19 mouse cellular contexts compared by ENCODE assay signal in genomic region chr19:42216699-42217373, GRCm38 (mm10). TPM values are rescaled to one million over a fixed set of nuclear protein-coding genes. Genes with fewer than 3 reads are reported as not detected.
DNase-seq lines count a peak whose midpoint lies in the region; ATAC-seq lines count a peak whose summit lies in the region.
"Had no signal": no experiment of that assay in that cellular context is flagged by ENCODE, and none has a peak within 500 bp of the region (broad histone marks: within the 10 kb centered on the region; RNA-seq: fewer than 3 reads in every experiment).

No protein-coding gene starts in this region.

- H3K36me3 ChIP-seq in hindbrain, embryonic 15.5 days, result no peaks in the 10 kb centered on the region
- H3K36me3 ChIP-seq in hindbrain, embryonic 10.5 days, result no peaks in the 10 kb centered on the region
- H3K36me3 ChIP-seq in neural tube, embryonic 12.5 days, result no peaks in the 10 kb centered on the region
- no peaks in the 10 kb centered on the region for H3K36me3 ChIP-seq in neural tube, embryonic 14.5 days (ENCODE audit: control insufficient read depth, insufficient read depth, low read length)
- H3K36me3 ChIP-seq: embryonic facial prominence, embryonic 15.5 days; heart, embryonic 15.5 days had no signal

- H3K4me1 ChIP-seq in hindbrain, embryonic 15.5 days (replicated peaks), result no peaks in the 10 kb centered on the region
- H3K4me1 ChIP-seq in hindbrain, embryonic 10.5 days (replicated peaks), result peaks cover 16% of the 10 kb centered on the region
- H3K4me1 ChIP-seq in neural tube, embryonic 12.5 days, result no peaks in the 10 kb centered on the region
- H3K4me1 ChIP-seq in neural tube, embryonic 14.5 days (ENCODE audit: control insufficient read depth, insufficient read depth, low read length), result no peaks in the 10 kb centered on the region
- H3K4me1 ChIP-seq: embryonic facial prominence, embryonic 15.5 days; heart, embryonic 15.5 days had no signal

- DNase-seq in cerebellum, adult 11-12 months, result peak; percentile 34
- DNase-seq in cerebellum, adult 11 months, result no peak
- DNase-seq in hindbrain, embryonic 10.5 days (ENCODE audit: low spot score), result no peak
- DNase-seq in neural tube, embryonic 10.5 days (ENCODE audit: extremely low spot score, low spot score), result no peak
- no peak for DNase-seq in heart, adult 18-20 months
- DNase-seq: gastrocnemius, postnatal 14 days; kidney, adult 11 months had no signal

- no peak overlapping the region for H3K4me2 ChIP-seq in hindbrain, embryonic 15.5 days
- H3K4me2 ChIP-seq in neural tube, embryonic 12.5 days (replicated peaks), result no peak overlapping the region
- no peak overlapping the region for H3K4me2 ChIP-seq in neural tube, embryonic 14.5 days (ENCODE audit: low read depth, low read length)
- H3K4me2 ChIP-seq: embryonic facial prominence, embryonic 15.5 days; heart, embryonic 15.5 days had no signal

- 72% methylated on average over 7 of the region's 7 CpGs for whole genome bisulfite sequencing in hindbrain, embryonic 15.5 days
- WGBS in hindbrain, embryonic 10.5 days, result 76% methylated on average over 7 of the region's 7 CpGs
- 69% methylated on average over 7 of the region's 7 CpGs for WGBS in neural tube, embryonic 12.5 days
- WGBS in neural tube, embryonic 14.5 days, result 56% methylated on average over 7 of the region's 7 CpGs

- H3K4me3 ChIP-seq in hindbrain, embryonic 15.5 days, result no peak overlapping the region
- H3K4me3 ChIP-seq in hindbrain, embryonic 10.5 days, result no peak overlapping the region
- no peak overlapping the region for H3K4me3 ChIP-seq in neural tube, embryonic 12.5 days
- H3K4me3 ChIP-seq in neural tube, embryonic 14.5 days (ENCODE audit: low read depth, low read length), result no peak overlapping the region
- H3K4me3 ChIP-seq: embryonic facial prominence, embryonic 15.5 days; heart, adult 2 months; heart, embryonic 15.5 days had no signal

- no peak overlapping the region for H3K9ac ChIP-seq in hindbrain, embryonic 15.5 days
- no peak overlapping the region for H3K9ac ChIP-seq in neural tube, embryonic 12.5 days
- H3K9ac ChIP-seq in neural tube, embryonic 14.5 days (replicated peaks; ENCODE audit: low read depth, low read length), result no peak overlapping the region
- H3K9ac ChIP-seq: embryonic facial prominence, embryonic 15.5 days; heart, embryonic 15.5 days had no signal

- H3K9me3 ChIP-seq in hindbrain, embryonic 15.5 days, result no peaks in the 10 kb centered on the region
- no peaks in the 10 kb centered on the region for H3K9me3 ChIP-seq in hindbrain, embryonic 10.5 days
- H3K9me3 ChIP-seq in neural tube, embryonic 12.5 days, result no peaks in the 10 kb centered on the region
- no peaks in the 10 kb centered on the region for H3K9me3 ChIP-seq in neural tube, embryonic 14.5 days (ENCODE audit: control insufficient read depth, low read length)
- H3K9me3 ChIP-seq: embryonic facial prominence, embryonic 15.5 days; heart, embryonic 15.5 days had no signal

- no peak overlapping the region for H3K27ac ChIP-seq in hindbrain, embryonic 15.5 days (replicated peaks)
- H3K27ac ChIP-seq in hindbrain, embryonic 10.5 days, result no peak overlapping the region
- H3K27ac ChIP-seq in neural tube, embryonic 12.5 days, result no peak overlapping the region
- H3K27ac ChIP-seq in neural tube, embryonic 14.5 days (ENCODE audit: low read depth, low read length), result no peak overlapping the region
- H3K27ac ChIP-seq: embryonic facial prominence, embryonic 15.5 days; heart, adult 2 months; heart, embryonic 15.5 days had no signal

- no peaks in the 10 kb centered on the region for H3K27me3 ChIP-seq in hindbrain, embryonic 15.5 days
- H3K27me3 ChIP-seq in hindbrain, embryonic 10.5 days (ENCODE audit: insufficient read depth, poor library complexity, severe bottlenecking), result peaks cover 3% of the 10 kb centered on the region
- H3K27me3 ChIP-seq in neural tube, embryonic 12.5 days (replicated peaks), result no peaks in the 10 kb centered on the region
- no peaks in the 10 kb centered on the region for H3K27me3 ChIP-seq in neural tube, embryonic 14.5 days (ENCODE audit: control insufficient read depth, insufficient read depth, low read length)
- H3K27me3 ChIP-seq: embryonic facial prominence, embryonic 15.5 days had no signal

- ATAC-seq in hindbrain, embryonic 15.5 days (ENCODE audit: low FRiP score, low read depth), result peak; percentile 30; the same call in 1 of the 2 replicates
- ATAC-seq in neural tube, embryonic 12.5 days (ENCODE audit: low FRiP score, low read depth), result peak; percentile 37; the same call in 1 of the 2 replicates
- peak; percentile 9; the same call in 1 of the 2 replicates for ATAC-seq in neural tube, embryonic 14.5 days (ENCODE audit: low read depth)
- ATAC-seq: lung, postnatal 0 days had no signal

RNA-seq across cellular contexts. Expression of gene Sfrp5, which starts 14.8 kb away (rescaled TPM):
- polyA plus RNA-seq in hindbrain, embryonic 15.5 days (2015; fragmentation: Nextera tagmentation; extraction: Ambion mirVana), result 3.2 and 4.0 TPM in 2 replicates
- 0.26 and 0.46 TPM in 2 replicates for polyA plus RNA-seq in hindbrain, embryonic 10.5 days (2016; fragmentation: Nextera tagmentation; extraction: Ambion mirVana)
- polyA plus RNA-seq in neural tube, embryonic 12.5 days (2016; fragmentation: Nextera tagmentation; extraction: Ambion mirVana), result 8.1 and 12.8 TPM in 2 replicates
- 0.21 and 13.5 TPM in 2 replicates for polyA plus RNA-seq in neural tube, embryonic 14.5 days (2014; fragmentation: Nextera tagmentation; extraction: Ambion mirVana)
- 1 to 10 TPM; 5.6 to 5.8 TPM for total RNA-seq in heart, adult 18-20 months (2021)
- total RNA-seq: CH12.LX; layer of hippocampus, postnatal 25 days; megakaryocyte, adult 5-6 weeks; MEL had no signal
- polyA plus RNA-seq: lung, postnatal 0 days had no signal

RNA-seq across cellular contexts. Expression of gene Golga7b, which starts 30.5 kb away (rescaled TPM):
- 61.7 and 68.4 TPM in 2 replicates for polyA plus RNA-seq in hindbrain, embryonic 15.5 days (2015; fragmentation: Nextera tagmentation; extraction: Ambion mirVana)
- polyA plus RNA-seq in hindbrain, embryonic 10.5 days (2016; fragmentation: Nextera tagmentation; extraction: Ambion mirVana), result 1.7 and 4.2 TPM in 2 replicates
- 19.8 and 22.9 TPM in 2 replicates for polyA plus RNA-seq in neural tube, embryonic 12.5 days (2016; fragmentation: Nextera tagmentation; extraction: Ambion mirVana)
- 52.2 and 62.5 TPM in 2 replicates for polyA plus RNA-seq in neural tube, embryonic 14.5 days (2014; fragmentation: Nextera tagmentation; extraction: Ambion mirVana)
- under 1 TPM; 0.54 to 0.87 TPM for total RNA-seq in heart, adult 18-20 months (2021)
- total RNA-seq: megakaryocyte, adult 5-6 weeks had no signal
- polyA plus RNA-seq: liver, embryonic 16.5 days; lung, postnatal 0 days had no signal

RNA-seq across cellular contexts. Expression of gene Zfyve27, which starts 53.1 kb away (rescaled TPM):
- polyA plus RNA-seq in hindbrain, embryonic 15.5 days (2015; fragmentation: Nextera tagmentation; extraction: Ambion mirVana), result 60.0 and 65.0 TPM in 2 replicates
- polyA plus RNA-seq in hindbrain, embryonic 10.5 days (2016; fragmentation: Nextera tagmentation; extraction: Ambion mirVana), result 35.3 and 40.2 TPM in 2 replicates
- polyA plus RNA-seq in neural tube, embryonic 12.5 days (2016; fragmentation: Nextera tagmentation; extraction: Ambion mirVana), result 55.2 and 59.1 TPM in 2 replicates
- polyA plus RNA-seq in neural tube, embryonic 14.5 days (2014; fragmentation: Nextera tagmentation; extraction: Ambion mirVana), result 34.2 and 37.2 TPM in 2 replicates
- total RNA-seq in heart, adult 18-20 months (2021), result 10 to 100 TPM; 17.3 to 21.3 TPM
